In the genomic region with DNA sequence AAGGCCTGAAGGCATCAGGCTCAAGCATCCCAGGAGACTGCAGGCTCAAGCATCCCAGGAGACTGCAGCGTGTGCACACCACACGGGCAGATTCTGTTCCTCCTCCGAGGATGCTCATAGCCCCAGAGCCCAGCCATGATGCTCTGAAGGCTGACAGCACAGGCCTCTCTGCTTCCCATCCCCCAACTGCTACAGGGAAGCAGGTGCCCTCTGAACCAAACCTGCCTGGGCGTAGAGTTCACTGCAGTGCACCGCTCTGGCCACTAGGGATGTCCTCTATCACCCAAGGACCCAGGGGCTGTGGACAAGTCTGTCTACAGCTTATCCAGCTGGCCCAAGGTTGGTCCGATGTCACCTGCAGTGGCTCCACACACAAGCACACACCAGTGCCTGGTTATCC, we compare ENCODE assay signal across 8 mouse cellular contexts. TPM values are rescaled to one million over a fixed set of nuclear protein-coding genes. Genes with fewer than 3 reads are reported as not detected.
DNase-seq lines count a peak whose midpoint lies in the region; ATAC-seq and TF ChIP-seq lines count a peak whose summit lies in the region.

No protein-coding gene starts in this region.

- peaks cover 13% of the 10 kb centered on the region for H3K4me1 ChIP-seq in hindbrain, postnatal 0 days (ENCODE audit: insufficient read depth, low read length)
- peaks cover 19% of the 10 kb centered on the region for H3K4me1 ChIP-seq in liver, embryonic 16.5 days (ENCODE audit: control insufficient read depth, low read depth, low read length)
- H3K4me1 ChIP-seq in neural tube, embryonic 14.5 days (ENCODE audit: control insufficient read depth, insufficient read depth, low read length): peaks cover 9% of the 10 kb centered on the region

- H3K36me3 ChIP-seq in hindbrain, postnatal 0 days (ENCODE audit: insufficient read depth, low read length): no peaks in the 10 kb centered on the region
- H3K36me3 ChIP-seq in liver, embryonic 16.5 days (ENCODE audit: control insufficient read depth, insufficient read depth): no peaks in the 10 kb centered on the region
- H3K36me3 ChIP-seq in neural tube, embryonic 14.5 days (ENCODE audit: control insufficient read depth, insufficient read depth, low read length): no peaks in the 10 kb centered on the region

- H3K27me3 ChIP-seq in hindbrain, postnatal 0 days (ENCODE audit: insufficient read depth, low read length): no peaks in the 10 kb centered on the region
- H3K27me3 ChIP-seq in liver, embryonic 16.5 days (ENCODE audit: control insufficient read depth, insufficient read depth, low read depth, low read length): no peaks in the 10 kb centered on the region
- no peaks in the 10 kb centered on the region for H3K27me3 ChIP-seq in neural tube, embryonic 14.5 days (ENCODE audit: control insufficient read depth, insufficient read depth, low read length)

- peak; percentile 72 for TF ChIP-seq CTCF in hindbrain, postnatal 0 days (IDR thresholded peaks at IDR 0.05; ENCODE audit: low read depth)

- H3K9me3 ChIP-seq in hindbrain, postnatal 0 days (ENCODE audit: low read length): no peaks in the 10 kb centered on the region
- H3K9me3 ChIP-seq in liver, embryonic 16.5 days (replicated peaks; ENCODE audit: control insufficient read depth, low read length): no peaks in the 10 kb centered on the region
- no peaks in the 10 kb centered on the region for H3K9me3 ChIP-seq in neural tube, embryonic 14.5 days (ENCODE audit: control insufficient read depth, low read length)

- DNase-seq in 3134 (ENCODE audit: extremely low read depth, insufficient read length, low spot score): peak; percentile 37
- peak; percentile 46 to 53 for DNase-seq in CD8-positive naive resting alpha-beta T cell, adult 2 months (ENCODE audit: low read depth in 2 of 2, low spot score in 2 of 2)
- no peak for DNase-seq in hindbrain, postnatal 0 days (ENCODE audit: low spot score)
- no peak for DNase-seq in right cerebral cortex, adult 18-20 months
- DNase-seq in gastrocnemius, postnatal 4 days (ENCODE audit: low spot score in 2 of 2): no peak

- peak; percentile 78 for ATAC-seq in common myeloid progenitor, adult 5-6 weeks (replicated peaks; ENCODE audit: low read depth, poor library complexity, severe bottlenecking)
- ATAC-seq in hindbrain, postnatal 0 days: peak; percentile 53; the same call in 1 of the 2 replicates
- ATAC-seq in liver, embryonic 16.5 days (ENCODE audit: low read depth): peak; percentile 61
- 0 out of 2 replicates have a peak, but pooled peaks have one; percentile 22 for ATAC-seq in neural tube, embryonic 14.5 days (ENCODE audit: low read depth)

- WGBS in hindbrain, postnatal 0 days: 36% methylated on average over 6 of the region's 6 CpGs
- WGBS in liver, embryonic 16.5 days (ENCODE audit: insufficient replicate concordance): 45% methylated on average over 6 of the region's 6 CpGs
- 31% methylated on average over 6 of the region's 6 CpGs for WGBS in neural tube, embryonic 14.5 days

- H3K4me3 ChIP-seq in hindbrain, postnatal 0 days (ENCODE audit: low read length): no peak overlapping the region
- no peak overlapping the region for H3K4me3 ChIP-seq in liver, embryonic 16.5 days (ENCODE audit: low read depth, low read length)
- no peak overlapping the region for H3K4me3 ChIP-seq in neural tube, embryonic 14.5 days (ENCODE audit: low read depth, low read length)

- H3K27ac ChIP-seq in hindbrain, postnatal 0 days: peak overlapping the region; percentile 36; the same call in 1 of the 2 replicates
- no peak overlapping the region for H3K27ac ChIP-seq in liver, embryonic 16.5 days (ENCODE audit: low read length)
- H3K27ac ChIP-seq in neural tube, embryonic 14.5 days (ENCODE audit: low read depth, low read length): no peak overlapping the region

- no peak overlapping the region for H3K4me2 ChIP-seq in hindbrain, postnatal 0 days (ENCODE audit: low read depth, low read length)
- H3K4me2 ChIP-seq in liver, embryonic 16.5 days (ENCODE audit: low read depth, low read length): no peak overlapping the region
- H3K4me2 ChIP-seq in neural tube, embryonic 14.5 days (ENCODE audit: low read depth, low read length): no peak overlapping the region

- no peak overlapping the region for H3K9ac ChIP-seq in hindbrain, postnatal 0 days (replicated peaks; ENCODE audit: low read length)
- no peak overlapping the region for H3K9ac ChIP-seq in liver, embryonic 16.5 days (ENCODE audit: low read depth, low read length)
- no peak overlapping the region for H3K9ac ChIP-seq in neural tube, embryonic 14.5 days (replicated peaks; ENCODE audit: low read depth, low read length)

RNA-seq across cellular contexts. Expression of gene Ralbp1, which starts 12.9 kb away (rescaled TPM):
- 114 and 116 TPM in 2 replicates for total RNA-seq in common myeloid progenitor, adult 5-6 weeks (2017)
- 34.0 and 35.9 TPM in 2 replicates for total RNA-seq in hindbrain, postnatal 0 days (2014; rRNA removed)
- 51.6 and 54.0 TPM in 2 replicates for polyA plus RNA-seq in hindbrain, postnatal 0 days (2015; fragmentation: Nextera tagmentation; extraction: Ambion mirVana)
- polyA plus RNA-seq in liver, embryonic 16.5 days (2015; fragmentation: Nextera tagmentation; extraction: Ambion mirVana): 35.4 and 37.7 TPM in 2 replicates
- 39.5 and 45.9 TPM in 2 replicates for polyA plus RNA-seq in neural tube, embryonic 14.5 days (2014; fragmentation: Nextera tagmentation; extraction: Ambion mirVana)
- 10 to 100 TPM; 38.3 to 39.1 TPM for total RNA-seq in gastrocnemius, postnatal 4 days (2021)

Comparison
In these comparisons a context has a peak if more than half of its experiments do, and no peak if none do; other contexts are left out.
1. DNase-seq: peak in 3134 (single experiment) and CD8-positive naive resting alpha-beta T cell, adult 2 months (2 of 2); none in hindbrain, postnatal 0 days (single experiment), right cerebral cortex, adult 18-20 months (single experiment) and gastrocnemius, postnatal 4 days (0 of 2).
2. ATAC-seq: peak in every context shown above with its lines; median percentile 78 in common myeloid progenitor, adult 5-6 weeks; 61 in liver, embryonic 16.5 days; 53 in hindbrain, postnatal 0 days; 22 in neural tube, embryonic 14.5 days.